Mouse (Mus musculus) hindbrain, embryonic 16.5 days (tissue): ENCODE measurements at regions not wholly inside any gene's neighbourhood (a gene's known extent, or its start where the extent isn't known, plus 50 kb on each side); places are given as distances from the start of the nearest gene placed in this dataset.
"Not testable (repeated sequence)": the region's sequence is repeated elsewhere in the genome, so short reads cannot be mapped to it uniquely, and the experiment has no call there.

Experiments used
- ATAC-seq: fragments of 200-750 bp; cut with Nextera tagmentation; 2 replicates; pipeline ENCODE4 v1.8.0; 2017; ENCODE audit warnings: moderate TSS enrichment, moderate library complexity
- H3K27ac ChIP-seq: fragments of 300-500 bp; sonication (generic); 2 replicates; pipeline ENCODE4 v1.5.1; 2014; ENCODE audit warnings: low read depth, mild to moderate bottlenecking, control low read depth, low read length, moderate library complexity
- H3K27me3 ChIP-seq: fragments of 300-500 bp; sonication (generic); replicated peaks from 2 replicates; pipeline ENCODE4 v1.6.1; 2014; ENCODE audit warnings: low read length; ENCODE audit not compliant: control insufficient read depth, insufficient read depth
- H3K36me3 ChIP-seq: fragments of 300-500 bp; sonication (generic); 2 replicates; pipeline ENCODE4 v1.6.1; 2014; ENCODE audit warnings: mild to moderate bottlenecking, low read length, moderate library complexity, mixed read lengths; ENCODE audit not compliant: control insufficient read depth, insufficient read depth
- H3K4me1 ChIP-seq: fragments of 300-500 bp; sonication (generic); 2 replicates; pipeline ENCODE4 v1.6.1; 2014; ENCODE audit warnings: low read depth, low read length; ENCODE audit not compliant: control insufficient read depth, insufficient read depth
- H3K4me2 ChIP-seq: fragments of 300-500 bp; sonication (generic); 2 replicates; pipeline ENCODE4 v1.6.1; 2014; ENCODE audit warnings: mild to moderate bottlenecking, low read length, control low read depth, moderate library complexity
- H3K4me3 ChIP-seq: fragments of 300-500 bp; sonication (generic); 2 replicates; pipeline ENCODE4 v1.5.1; 2014; ENCODE audit warnings: mild to moderate bottlenecking, low read length, control low read depth, moderate library complexity
- H3K9ac ChIP-seq: fragments of 300-500 bp; sonication (generic); 2 replicates; pipeline ENCODE4 v1.6.1; 2014; ENCODE audit warnings: low read depth, mild to moderate bottlenecking, control low read depth, low read length, moderate library complexity
- H3K9me3 ChIP-seq: fragments of 300-500 bp; sonication (generic); 2 replicates; pipeline ENCODE4 v1.6.1; 2014; ENCODE audit warnings: mild to moderate bottlenecking, low read length, moderate library complexity; ENCODE audit not compliant: control insufficient read depth
- WGBS: fragments of 180-500 bp; shearing (Covaris S2); extraction: QIAGEN DNeasy Blood & Tissue Kit; methylation state at CpG from one replicate; pipeline ENCODE4 v1.1.7; 2014; 5-methylcytosine and 5-hydroxymethylcytosine counted together

- Histone ChIP-seq H3K9ac (no peak overlapping the region), H3K4me2 (no peak overlapping the region), H3K27me3 (no peaks in the 10 kb centered on the region), H3K36me3 (no peaks in the 10 kb centered on the region), H3K4me3 (no peak overlapping the region), H3K4me1 (peaks cover 2% of the 10 kb centered on the region), H3K9me3 (no peaks in the 10 kb centered on the region), H3K27ac (no peak overlapping the region)
- no peak for ATAC-seq
- 66% methylated on average over 4 of the region's 4 CpGs for WGBS
Measured at GRCm38 (mm10) chr19:54116829-54117228, 72.9 kb downstream of the Adra2a start.

- Histone ChIP-seq H3K4me2 (no peak overlapping the region), H3K27me3 (no peaks in the 10 kb centered on the region), H3K9ac (no peak overlapping the region), H3K36me3 (no peaks in the 10 kb centered on the region), H3K4me3 (no peak overlapping the region), H3K27ac (no peak overlapping the region), H3K9me3 (no peaks in the 10 kb centered on the region), H3K4me1 (peaks cover 2% of the 10 kb centered on the region)
- no peak for ATAC-seq
- WGBS = 76% methylated on average over 11 of the region's 11 CpGs
Measured at GRCm38 (mm10) chr19:54117676-54118075, 73.7 kb downstream of the Adra2a start.

GRCm38 (mm10) chr19:54123586-54123985 lies 79.6 kb downstream of the Adra2a start:
- WGBS = 82% methylated on average over 9 of the region's 9 CpGs
- no peak for ATAC-seq

GRCm38 (mm10) chr19:54151766-54152165 lies 107.8 kb downstream of the Adra2a start:
- H3K9ac ChIP-seq, H3K4me1 ChIP-seq, H3K4me2 ChIP-seq, H3K27ac ChIP-seq, H3K9me3 ChIP-seq, ATAC-seq, H3K4me3 ChIP-seq, H3K36me3 ChIP-seq, H3K27me3 ChIP-seq: not testable (repeated sequence)
- 100% methylated on average over 1 of the region's 1 CpGs for WGBS

More at GRCm38 (mm10) chr19:54123586-54123985, 79.6 kb downstream of the Adra2a start:
- Histone ChIP-seq H3K4me2 (no peak overlapping the region), H3K27me3 (no peaks in the 10 kb centered on the region), H3K4me1 (no peaks in the 10 kb centered on the region), H3K9me3 (no peaks in the 10 kb centered on the region), H3K4me3 (no peak overlapping the region), H3K27ac (no peak overlapping the region), H3K9ac (no peak overlapping the region), H3K36me3 (no peaks in the 10 kb centered on the region)

GRCm38 (mm10) chr19:54154400-54154799 lies 110.4 kb downstream of the Adra2a start:
- Histone ChIP-seq H3K4me1 (no peaks in the 10 kb centered on the region), H3K9me3 (no peaks in the 10 kb centered on the region), H3K36me3 (no peaks in the 10 kb centered on the region), H3K9ac (no peak overlapping the region), H3K4me2 (no peak overlapping the region), H3K27me3 (no peaks in the 10 kb centered on the region), H3K27ac (no peak overlapping the region), H3K4me3 (no peak overlapping the region)
- ATAC-seq = no peak
- WGBS = 71% methylated on average over 4 of the region's 4 CpGs

- 56% methylated on average over 2 of the region's 2 CpGs for whole genome bisulfite sequencing
Measured at GRCm38 (mm10) chr19:54170361-54170760, 126.4 kb downstream of the Adra2a start.

GRCm38 (mm10) chr19:54174090-54175055 lies 130.4 kb downstream of the Adra2a start:
- WGBS = 89% methylated on average over 14 of the region's 14 CpGs
- H3K9me3 ChIP-seq = no peaks in the 10 kb centered on the region
- H3K27me3 ChIP-seq = no peaks in the 10 kb centered on the region
- no peaks in the 10 kb centered on the region for H3K4me1 ChIP-seq
- no peak for ATAC-seq
- no peak overlapping the region for H3K9ac ChIP-seq
- no peak overlapping the region for H3K4me2 ChIP-seq
- no peak overlapping the region for H3K27ac ChIP-seq
- H3K4me3 ChIP-seq = no peak overlapping the region
- no peaks in the 10 kb centered on the region for H3K36me3 ChIP-seq

More at GRCm38 (mm10) chr19:54170361-54170760, 126.4 kb downstream of the Adra2a start:
- no peaks in the 10 kb centered on the region for H3K27me3 ChIP-seq
- H3K4me3 ChIP-seq = no peak overlapping the region
- no peak overlapping the region for H3K4me2 ChIP-seq
- no peaks in the 10 kb centered on the region for H3K4me1 ChIP-seq
- ATAC-seq = no peak
- no peaks in the 10 kb centered on the region for H3K9me3 ChIP-seq
- no peak overlapping the region for H3K9ac ChIP-seq
- H3K36me3 ChIP-seq = no peaks in the 10 kb centered on the region
- no peak overlapping the region for H3K27ac ChIP-seq

GRCm38 (mm10) chr19:54175766-54176165 lies 131.8 kb downstream of the Adra2a start:
- no peaks in the 10 kb centered on the region for H3K4me1 ChIP-seq
- 49% methylated on average over 7 of the region's 7 CpGs for WGBS
- no peak for ATAC-seq

GRCm38 (mm10) chr19:54177491-54177890 lies 133.5 kb downstream of the Adra2a start:
- Histone ChIP-seq H3K9ac (no peak overlapping the region), H3K4me3 (no peak overlapping the region), H3K27ac (no peak overlapping the region), H3K4me2 (no peak overlapping the region), H3K36me3 (no peaks in the 10 kb centered on the region), H3K27me3 (no peaks in the 10 kb centered on the region), H3K9me3 (no peaks in the 10 kb centered on the region), H3K4me1 (no peaks in the 10 kb centered on the region)
- ATAC-seq = no peak
- WGBS = 75% methylated on average over 6 of the region's 6 CpGs

More at GRCm38 (mm10) chr19:54175766-54176165, 131.8 kb downstream of the Adra2a start:
- no peak overlapping the region for H3K4me2 ChIP-seq
- H3K4me3 ChIP-seq = no peak overlapping the region
- H3K9me3 ChIP-seq = no peaks in the 10 kb centered on the region
- no peak overlapping the region for H3K9ac ChIP-seq
- H3K36me3 ChIP-seq = no peaks in the 10 kb centered on the region
- no peak overlapping the region for H3K27ac ChIP-seq
- no peaks in the 10 kb centered on the region for H3K27me3 ChIP-seq
